Mouse (Mus musculus) heart, adult 2 months (tissue): Measurements from ENCODE around the gene Mfrp.

ENCODE experiments used
- CTCF ChIP-seq: fragments of 200-600 bp; IDR thresholded peaks from 2 replicates; pipeline ENCODE4 v1.8.1; 2022; ENCODE audit warnings: antibody characterized with exemption, mild to moderate bottlenecking, moderate library complexity
- EP300 ChIP-seq: fragments of 200-500 bp; IDR thresholded peaks from 2 replicates; pipeline ENCODE4 v1.6.1; 2011; ENCODE audit warnings: low read depth, low read length, control low read depth; ENCODE audit not compliant: insufficient read depth
- POLR2A ChIP-seq: fragments of 200-500 bp; IDR thresholded peaks from 2 replicates; pipeline ENCODE4 v1.6.1; 2011; ENCODE audit warnings: mild to moderate bottlenecking, low read depth, low read length, control low read depth; ENCODE audit not compliant: insufficient read depth

DNA sequence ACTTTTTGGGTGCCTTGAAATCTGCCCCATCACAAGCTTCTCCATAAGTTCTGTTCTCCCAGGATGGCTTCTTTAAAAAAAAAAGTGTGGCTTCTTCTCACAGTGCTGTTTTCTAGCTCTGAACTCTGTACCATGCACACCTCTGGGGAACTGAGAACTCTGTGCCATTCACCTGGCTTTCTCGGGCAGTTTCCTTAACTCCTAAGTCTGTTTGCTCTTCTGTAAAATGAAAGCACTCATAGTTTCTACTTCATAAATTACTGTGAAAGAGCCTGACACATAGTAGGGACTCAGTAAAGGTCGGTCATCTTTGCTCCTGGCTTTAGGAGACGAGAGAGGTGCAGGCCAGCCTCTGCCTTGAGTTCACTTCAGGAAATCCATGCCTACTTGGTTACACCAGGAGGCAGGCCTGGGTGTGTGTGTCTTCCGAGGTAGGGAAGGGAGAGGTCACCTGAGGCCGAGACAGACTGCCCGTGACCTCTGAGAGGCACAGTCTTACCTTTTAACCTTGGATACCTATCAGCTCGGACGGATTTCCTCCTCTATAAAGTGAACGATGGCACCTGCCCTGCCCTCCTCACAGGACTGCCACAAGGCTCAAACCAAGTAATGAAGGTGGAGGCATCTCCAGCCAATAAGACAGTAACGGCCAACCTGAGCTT is 23.3 kb upstream of the Mfrp start:
- no peak for TF ChIP-seq CTCF
- TF ChIP-seq POLR2A: no peak
- no peak for TF ChIP-seq EP300
